Mouse (Mus musculus) kidney, embryonic 16.5 days (tissue): ENCODE results near the gene Rnf169. TPM values are rescaled to one million over a fixed set of nuclear protein-coding genes. Genes with fewer than 3 reads are reported as not detected.

Experiments
- ATAC-seq: fragments of 200-750 bp; cut with Nextera tagmentation; 2 replicates; pipeline ENCODE4 v1.8.0; 2017; ENCODE audit warnings: moderate TSS enrichment; ENCODE audit not compliant: low FRiP score, low TSS enrichment
- H3K27ac ChIP-seq: fragments of 300-500 bp; sonication (generic); 2 replicates; pipeline ENCODE4 v1.5.1; 2014; ENCODE audit warnings: low read length
- H3K27me3 ChIP-seq: fragments of 300-500 bp; sonication (generic); 2 replicates; pipeline ENCODE4 v1.6.1; 2014; ENCODE audit warnings: low read length, control low read depth, mixed read lengths; ENCODE audit not compliant: insufficient read depth
- H3K36me3 ChIP-seq: fragments of 300-500 bp; sonication (generic); 2 replicates; pipeline ENCODE4 v1.6.1; 2014; ENCODE audit warnings: low read length, control low read depth, mixed read lengths; ENCODE audit not compliant: insufficient read depth
- H3K4me1 ChIP-seq: fragments of 300-500 bp; sonication (generic); 2 replicates; pipeline ENCODE4 v1.6.1; 2014; ENCODE audit warnings: low read length, control low read depth, mixed read lengths; ENCODE audit not compliant: insufficient read depth
- H3K4me2 ChIP-seq: fragments of 300-500 bp; sonication (generic); replicated peaks from 2 replicates; pipeline ENCODE4 v1.6.1; 2014; ENCODE audit warnings: low read depth, low read length
- H3K4me3 ChIP-seq: fragments of 300-500 bp; sonication (generic); 2 replicates; pipeline ENCODE4 v1.5.1; 2014; ENCODE audit warnings: mild to moderate bottlenecking, low read length
- H3K9ac ChIP-seq: fragments of 300-500 bp; sonication (generic); replicated peaks from 2 replicates; pipeline ENCODE4 v1.6.1; 2014; ENCODE audit warnings: low read length
- H3K9me3 ChIP-seq: fragments of 300-500 bp; sonication (generic); 2 replicates; pipeline ENCODE4 v1.6.1; 2016; ENCODE audit warnings: low read length, control low read depth
- WGBS: fragments of 180-500 bp; shearing (Covaris S2); extraction: QIAGEN DNeasy Blood & Tissue Kit; methylation state at CpG from one replicate; pipeline ENCODE4 v1.1.7; 2014; 5-methylcytosine and 5-hydroxymethylcytosine counted together
- polyA plus RNA-seq: library from polyadenylated mRNA; unstranded; fragments of >200 nt; fragmentation: Nextera tagmentation; extraction: Ambion mirVana; gene quantifications from 2 replicates; pipeline ENCODE4 v1.2.1, GENCODE M21; 2015

Rnf169 gene
- polyA plus RNA-seq, 1 experiment from 2014 or later = 5.6 TPM

DNA sequence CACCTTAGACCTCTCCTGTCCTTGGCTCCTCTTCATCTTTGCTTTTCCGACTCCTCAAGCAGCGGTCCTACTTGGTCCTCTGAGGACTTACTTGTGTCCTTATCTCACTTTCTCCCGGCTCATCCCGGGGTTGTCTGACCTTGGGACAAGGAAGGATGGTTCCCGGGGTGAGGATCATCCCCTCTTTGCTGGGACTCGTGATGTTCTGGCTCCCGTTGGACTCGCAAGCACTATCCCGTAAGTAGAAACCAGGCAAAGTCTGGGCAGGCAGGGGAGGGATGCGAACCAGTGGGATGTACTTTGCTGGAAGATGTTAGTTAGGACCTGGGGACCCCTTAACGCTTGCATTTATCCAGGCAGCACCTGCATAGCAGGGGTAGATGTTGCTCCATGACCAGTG is 26.2 kb upstream of the Rnf169 start:
- H3K9ac ChIP-seq = no peak overlapping the region
- H3K4me3 ChIP-seq = peak overlapping the region; percentile 56
- WGBS = 5% methylated on average over 11 of the region's 11 CpGs
- H3K9me3 ChIP-seq = no peaks in the 10 kb centered on the region
- ATAC-seq = no peak
- H3K36me3 ChIP-seq = no peaks in the 10 kb centered on the region
- H3K4me2 ChIP-seq = peak overlapping the region; percentile 92
- peaks cover 5% of the 10 kb centered on the region; the same call in 1 of the 2 replicates for H3K4me1 ChIP-seq
- no peak overlapping the region for H3K27ac ChIP-seq
- peaks cover 63% of the 10 kb centered on the region for H3K27me3 ChIP-seq

DNA sequence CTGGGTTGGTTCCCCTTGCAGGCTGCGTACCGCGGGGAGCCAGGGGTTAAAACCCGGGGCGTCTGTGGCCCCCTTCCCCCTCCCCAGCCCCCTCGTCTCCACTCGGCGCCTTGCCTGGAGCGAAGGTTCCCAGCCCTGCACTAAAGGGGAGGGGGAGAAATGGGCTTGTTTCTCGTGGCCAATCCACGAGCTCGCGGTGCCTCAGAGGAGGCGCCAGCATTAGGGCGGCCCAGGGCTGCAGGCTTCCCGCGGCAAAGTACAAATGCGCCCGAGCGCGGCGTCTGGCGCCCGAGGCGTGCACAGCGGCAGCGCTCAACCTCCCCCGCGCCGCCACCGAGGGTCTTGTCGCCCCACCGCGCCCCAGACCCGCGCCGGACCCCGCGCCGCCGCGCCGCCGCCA is 25.5 kb upstream of the Rnf169 start, which contains the start of gene Chrdl2:
Gene Chrdl2 (plus strand): TSS at position 383 of the 400 bp plus-strand sequence.
- peak; percentile 67 for ATAC-seq
- 0% methylated on average over 22 of the region's 44 CpGs for WGBS
- H3K27me3 ChIP-seq = peaks cover 63% of the 10 kb centered on the region

DNA sequence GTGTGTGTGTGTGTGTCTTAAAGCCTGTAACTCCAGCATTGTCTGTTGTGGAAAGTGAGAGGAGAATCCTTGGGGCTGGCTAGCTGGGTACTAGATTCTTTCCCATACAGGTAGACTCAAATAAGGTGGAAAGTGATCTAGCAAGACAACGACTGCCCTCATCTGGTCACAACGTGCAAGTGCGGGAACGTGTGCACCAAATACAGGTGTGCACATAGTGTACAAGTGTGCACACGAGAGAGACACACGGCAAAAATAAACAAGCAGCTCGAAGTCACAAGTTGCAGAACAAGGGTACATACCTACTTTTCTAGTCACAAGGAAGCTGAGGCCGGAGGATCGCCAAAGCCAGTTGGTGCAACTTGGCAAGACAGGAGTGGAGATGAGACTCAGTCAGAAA is 23.5 kb upstream of the Rnf169 start:
- Histone ChIP-seq H3K4me3 (no peak overlapping the region), H3K4me2 (no peak overlapping the region), H3K9me3 (no peaks in the 10 kb centered on the region), H3K27ac (no peak overlapping the region), H3K4me1 (no peaks in the 10 kb centered on the region; the same call in 1 of the 2 replicates), H3K36me3 (no peaks in the 10 kb centered on the region), H3K9ac (no peak overlapping the region), H3K27me3 (peaks cover 51% of the 10 kb centered on the region)
- 59% methylated on average over 9 of the region's 9 CpGs for WGBS
- ATAC-seq = no peak

More for the DNA sequence above, 25.5 kb upstream of the Rnf169 start, which contains the start of gene Chrdl2:
- peak within 1 kb of the TSS; percentile 92 for H3K4me2 ChIP-seq
- H3K4me1 ChIP-seq = peaks cover 5% of the 10 kb centered on the region; the same call in 1 of the 2 replicates
- H3K4me3 ChIP-seq = peak within 1 kb of the TSS; percentile 56
- H3K36me3 ChIP-seq = no peaks in the 10 kb centered on the region
- H3K27ac ChIP-seq = no peak within 1 kb of the TSS
- no peaks in the 10 kb centered on the region for H3K9me3 ChIP-seq
- peak within 1 kb of the TSS; percentile 63 for H3K9ac ChIP-seq

DNA sequence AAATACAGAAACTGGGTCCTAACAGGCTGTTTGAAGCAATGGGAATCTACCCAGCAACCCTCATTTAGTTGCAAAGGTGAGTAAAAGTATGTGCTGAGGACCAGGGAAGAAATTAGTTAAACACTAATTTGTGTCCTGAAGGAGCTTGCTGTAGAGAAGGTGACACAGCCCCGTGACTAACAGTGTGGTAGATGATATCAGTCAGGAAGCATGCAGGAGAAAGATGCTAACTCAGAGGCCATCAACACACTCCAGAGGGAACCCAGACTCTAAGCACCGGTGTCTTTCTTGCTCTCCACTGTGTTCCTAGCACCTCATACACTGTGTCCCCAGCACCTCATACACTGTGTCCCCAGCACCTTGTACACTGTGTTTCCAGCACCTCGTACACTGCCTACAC is 18.4 kb upstream of the Rnf169 start:
- no peak overlapping the region for H3K9ac ChIP-seq
- H3K36me3 ChIP-seq = no peaks in the 10 kb centered on the region
- H3K4me1 ChIP-seq = no peaks in the 10 kb centered on the region
- no peak overlapping the region for H3K4me2 ChIP-seq
- 0 out of 2 replicates have a peak, but pooled peaks cover 3% of the 10 kb centered on the region for H3K27me3 ChIP-seq
- no peak overlapping the region for H3K27ac ChIP-seq
- no peak for ATAC-seq
- H3K4me3 ChIP-seq = no peak overlapping the region
- WGBS = 73% methylated on average over 3 of the region's 3 CpGs
- H3K9me3 ChIP-seq = no peaks in the 10 kb centered on the region

DNA sequence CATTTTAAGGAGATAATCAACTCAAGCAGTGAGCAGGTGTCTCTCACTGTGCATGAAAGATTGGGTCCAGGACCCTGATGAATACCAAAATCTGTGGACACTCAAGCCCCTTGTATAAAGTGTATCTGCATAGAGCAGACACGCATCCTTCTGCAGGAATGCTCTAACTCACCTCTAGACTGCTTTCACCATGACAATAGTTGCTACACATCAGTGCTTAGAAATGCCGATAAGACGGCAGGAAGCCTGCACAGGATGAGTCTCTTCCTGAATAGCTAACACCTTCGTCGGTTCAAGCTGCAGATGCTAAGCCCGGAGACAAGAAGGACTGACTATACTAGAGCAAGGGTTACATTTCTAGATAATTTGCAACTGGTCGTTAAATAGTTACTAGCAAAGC is 14.9 kb upstream of the Rnf169 start:
- no peak overlapping the region for H3K4me2 ChIP-seq
- H3K36me3 ChIP-seq = no peaks in the 10 kb centered on the region
- H3K4me3 ChIP-seq = no peak overlapping the region
- H3K27ac ChIP-seq = no peak overlapping the region
- H3K4me1 ChIP-seq = no peaks in the 10 kb centered on the region
- H3K9me3 ChIP-seq = no peaks in the 10 kb centered on the region
- no peaks in the 10 kb centered on the region for H3K27me3 ChIP-seq
- WGBS = 71% methylated on average over 7 of the region's 7 CpGs
- no peak for ATAC-seq
- H3K9ac ChIP-seq = no peak overlapping the region

DNA sequence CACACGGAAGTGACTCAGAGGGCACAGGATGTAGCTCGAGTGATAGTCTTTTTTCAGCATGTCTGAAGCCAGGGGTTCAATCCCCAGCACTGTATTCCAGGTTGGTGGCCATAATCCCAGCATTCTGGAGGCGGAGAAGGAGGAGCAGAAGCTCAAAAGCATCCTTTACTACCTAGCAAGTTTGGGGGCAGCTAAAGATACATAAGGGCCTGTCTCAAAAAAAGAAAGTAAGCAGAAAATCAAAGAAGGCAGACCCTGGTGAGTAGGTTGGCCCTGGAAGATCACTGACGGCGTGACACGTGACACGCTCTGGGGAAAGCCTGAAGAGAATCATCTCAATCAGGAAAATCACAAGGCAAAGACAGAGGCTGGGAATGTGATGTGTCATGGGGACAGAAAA is 12.9 kb upstream of the Rnf169 start:
- H3K27me3 ChIP-seq = no peaks in the 10 kb centered on the region
- H3K4me3 ChIP-seq = no peak overlapping the region
- no peak overlapping the region for H3K4me2 ChIP-seq
- no peak for ATAC-seq
- H3K36me3 ChIP-seq = no peaks in the 10 kb centered on the region
- no peak overlapping the region for H3K27ac ChIP-seq
- H3K9ac ChIP-seq = no peak overlapping the region
- H3K4me1 ChIP-seq = no peaks in the 10 kb centered on the region
- 86% methylated on average over 7 of the region's 7 CpGs for WGBS
- no peaks in the 10 kb centered on the region for H3K9me3 ChIP-seq

DNA sequence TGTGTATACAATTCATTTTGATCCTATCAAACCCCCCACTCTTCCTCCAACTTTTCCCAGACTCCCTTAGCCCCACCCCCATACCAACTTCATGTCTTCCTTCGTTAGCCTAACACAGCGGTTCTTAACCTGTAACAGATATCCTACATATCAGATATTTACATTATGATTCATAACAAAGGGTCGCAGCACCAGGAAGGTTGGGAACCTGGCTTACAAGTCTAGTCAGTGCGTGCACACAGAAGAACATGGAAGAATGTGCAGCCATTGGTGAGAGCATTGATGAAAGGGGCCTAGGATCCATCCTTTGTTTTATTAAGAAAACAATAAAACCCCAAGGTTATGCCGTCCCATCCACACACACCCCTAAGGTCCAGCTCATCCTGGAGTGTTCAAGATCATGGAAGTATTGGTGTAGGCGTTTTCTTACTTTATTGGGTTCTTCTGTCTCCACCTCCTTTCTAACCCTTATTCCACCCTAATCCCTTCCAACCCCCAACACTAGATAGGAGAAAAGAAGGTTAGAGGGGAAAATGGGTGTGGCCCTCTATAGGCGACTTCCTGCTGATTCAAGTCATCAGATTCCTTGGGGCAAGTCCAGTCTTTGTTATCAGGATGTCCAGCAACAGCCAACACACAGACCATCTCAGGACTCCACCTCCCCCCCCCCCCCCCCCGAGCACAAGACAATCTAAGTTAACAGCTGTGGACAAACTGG is 10.9 kb upstream of the Rnf169 start:
- H3K4me2 ChIP-seq = no peak overlapping the region
- H3K4me3 ChIP-seq = no peak overlapping the region
- no peaks in the 10 kb centered on the region for H3K9me3 ChIP-seq
- H3K27me3 ChIP-seq = no peaks in the 10 kb centered on the region
- no peak overlapping the region for H3K9ac ChIP-seq
- no peaks in the 10 kb centered on the region for H3K36me3 ChIP-seq
- no peak overlapping the region for H3K27ac ChIP-seq
- H3K4me1 ChIP-seq = no peaks in the 10 kb centered on the region
- no peak for ATAC-seq
- 84% methylated on average over 8 of the region's 8 CpGs for WGBS

DNA sequence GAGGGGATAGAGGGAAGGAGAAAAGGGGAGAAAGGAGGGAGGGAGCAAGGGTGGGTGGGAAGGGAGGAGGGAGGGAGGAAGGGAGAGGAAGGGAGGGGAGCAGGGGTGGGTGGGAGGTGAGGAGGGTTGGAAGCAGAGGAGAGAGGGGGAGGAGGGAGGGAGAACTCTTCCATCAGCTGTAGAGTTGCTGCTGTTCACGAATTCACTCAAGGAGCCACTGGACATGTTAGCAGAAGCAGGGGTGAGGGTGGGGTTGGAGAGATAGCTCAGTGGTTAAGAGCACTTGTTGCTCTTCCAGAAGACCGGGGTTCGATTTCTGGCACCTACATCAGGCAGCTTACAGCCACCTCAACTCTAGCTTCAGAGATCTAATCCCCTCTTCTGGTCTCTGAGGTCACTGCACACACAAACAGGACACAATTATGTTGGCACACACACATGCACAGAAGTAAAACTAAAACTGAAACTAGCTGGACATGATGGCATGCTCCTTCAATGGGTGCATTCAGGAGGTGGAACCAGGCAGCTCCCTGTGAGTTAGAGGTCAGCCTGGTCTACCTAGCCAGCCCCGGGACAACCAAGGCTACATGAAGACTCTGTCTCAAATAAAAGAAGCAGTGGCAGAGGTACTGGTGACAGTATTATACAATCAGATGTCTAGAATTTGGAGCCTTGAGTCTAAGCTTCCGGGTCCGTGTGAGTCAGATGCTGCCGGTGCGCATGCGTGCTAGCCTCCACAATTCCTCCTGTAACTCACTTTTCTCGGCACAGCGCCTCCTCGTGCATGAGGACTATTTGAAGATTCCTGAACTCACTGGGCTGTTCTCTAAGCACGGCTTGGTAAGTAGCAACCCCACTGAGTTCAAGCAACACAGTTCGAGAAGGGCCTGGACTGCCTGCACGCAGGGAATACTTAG is 9.9 kb upstream of the Rnf169 start:
- no peak for ATAC-seq
- Histone ChIP-seq H3K27ac (no peak overlapping the region), H3K4me2 (no peak overlapping the region), H3K27me3 (no peaks in the 10 kb centered on the region), H3K9me3 (no peaks in the 10 kb centered on the region), H3K4me1 (no peaks in the 10 kb centered on the region), H3K4me3 (no peak overlapping the region), H3K9ac (no peak overlapping the region), H3K36me3 (no peaks in the 10 kb centered on the region)
- WGBS = 59% methylated on average over 15 of the region's 15 CpGs

DNA sequence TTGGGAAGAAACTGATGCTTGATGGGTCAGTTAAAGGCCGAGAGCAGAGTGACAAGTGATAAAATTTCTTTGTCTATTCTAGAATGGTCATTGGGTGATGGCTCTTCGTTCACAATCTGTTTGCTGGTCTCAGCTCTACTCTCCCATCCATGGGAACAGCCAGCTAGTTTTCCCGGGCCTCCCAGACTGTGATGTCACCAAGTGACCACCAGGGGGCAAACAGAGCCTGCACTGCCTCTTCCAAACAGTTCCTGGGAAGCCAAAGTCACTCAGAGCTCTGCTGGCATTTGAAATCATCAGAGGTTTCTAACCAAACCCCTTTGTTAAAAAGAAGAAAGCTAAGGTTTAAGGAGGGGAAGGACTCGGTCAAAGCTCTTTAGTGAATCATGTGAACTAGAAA is 8.5 kb upstream of the Rnf169 start:
- no peaks in the 10 kb centered on the region for H3K27me3 ChIP-seq
- no peak overlapping the region for H3K4me2 ChIP-seq
- H3K9me3 ChIP-seq = no peaks in the 10 kb centered on the region
- no peaks in the 10 kb centered on the region for H3K4me1 ChIP-seq
- H3K9ac ChIP-seq = no peak overlapping the region
- no peaks in the 10 kb centered on the region for H3K36me3 ChIP-seq
- peak; percentile 35; the same call in 1 of the 2 replicates for ATAC-seq
- 1% methylated on average over 4 of the region's 4 CpGs for WGBS
- no peak overlapping the region for H3K4me3 ChIP-seq
- no peak overlapping the region for H3K27ac ChIP-seq
